Mouse (Mus musculus) heart, embryonic 11.5 days (tissue): Measurements from ENCODE around the gene Itgae. TPM values are rescaled to one million over a fixed set of nuclear protein-coding genes. Genes with fewer than 3 reads are reported as not detected.
A peak's percentile ranks its signal among the peaks of the same experiment; 100 is the strongest.

Experiments used
- ATAC-seq: fragments of 200-750 bp; cut with Nextera tagmentation; replicated peaks from 2 replicates; pipeline ENCODE4 v1.8.0; 2017; ENCODE audit warnings: moderate library complexity; ENCODE audit not compliant: insufficient number of reproducible peaks, low FRiP score, low TSS enrichment
- H3K27ac ChIP-seq: fragments of 300-500 bp; sonication (generic); 2 replicates; pipeline ENCODE4 v1.5.1; 2014; ENCODE audit warnings: mild to moderate bottlenecking, low read depth, low read length
- H3K27me3 ChIP-seq: fragments of 300-500 bp; sonication (generic); 2 replicates; pipeline ENCODE4 v1.6.1; 2014; ENCODE audit warnings: mild to moderate bottlenecking, low read length, mixed read lengths; ENCODE audit not compliant: control insufficient read depth, insufficient read depth
- H3K36me3 ChIP-seq: fragments of 300-500 bp; sonication (generic); 2 replicates; pipeline ENCODE4 v1.6.1; 2014; ENCODE audit warnings: mild to moderate bottlenecking, low read length, moderate library complexity, mixed read lengths; ENCODE audit not compliant: control insufficient read depth, insufficient read depth
- H3K4me1 ChIP-seq: fragments of 300-500 bp; sonication (generic); 2 replicates; pipeline ENCODE4 v1.6.1; 2014; ENCODE audit warnings: low read length; ENCODE audit not compliant: control insufficient read depth, insufficient read depth
- H3K4me2 ChIP-seq: fragments of 300-500 bp; sonication (generic); 2 replicates; pipeline ENCODE4 v1.6.1; 2014; ENCODE audit warnings: mild to moderate bottlenecking, moderate library complexity
- H3K4me3 ChIP-seq: fragments of 300-500 bp; sonication (generic); 2 replicates; pipeline ENCODE4 v1.5.1; 2014; ENCODE audit warnings: low read depth, low read length
- H3K9ac ChIP-seq: fragments of 300-500 bp; sonication (generic); 2 replicates; pipeline ENCODE4 v1.6.1; 2014; ENCODE audit warnings: mild to moderate bottlenecking, low read depth, low read length, moderate library complexity
- H3K9me3 ChIP-seq: fragments of 300-500 bp; sonication (generic); replicated peaks from 2 replicates; pipeline ENCODE4 v1.6.1; 2016; ENCODE audit warnings: low read length; ENCODE audit not compliant: control insufficient read depth
- WGBS: fragments of 180-500 bp; shearing (Covaris S2); extraction: QIAGEN DNeasy Blood & Tissue Kit; methylation state at CpG from one replicate; pipeline ENCODE4 v1.1.7; 2014; ENCODE audit not compliant: insufficient replicate concordance; 5-methylcytosine and 5-hydroxymethylcytosine counted together
- polyA plus RNA-seq: library from polyadenylated mRNA; unstranded; fragments of >200 nt; fragmentation: Nextera tagmentation; extraction: Ambion mirVana; gene quantifications from 2 replicates; pipeline ENCODE4 v1.2.1, GENCODE M21; 2014

The Itgae gene
- polyA plus RNA-seq, 1 experiment from 2014 or later = 0.34 TPM

DNA sequence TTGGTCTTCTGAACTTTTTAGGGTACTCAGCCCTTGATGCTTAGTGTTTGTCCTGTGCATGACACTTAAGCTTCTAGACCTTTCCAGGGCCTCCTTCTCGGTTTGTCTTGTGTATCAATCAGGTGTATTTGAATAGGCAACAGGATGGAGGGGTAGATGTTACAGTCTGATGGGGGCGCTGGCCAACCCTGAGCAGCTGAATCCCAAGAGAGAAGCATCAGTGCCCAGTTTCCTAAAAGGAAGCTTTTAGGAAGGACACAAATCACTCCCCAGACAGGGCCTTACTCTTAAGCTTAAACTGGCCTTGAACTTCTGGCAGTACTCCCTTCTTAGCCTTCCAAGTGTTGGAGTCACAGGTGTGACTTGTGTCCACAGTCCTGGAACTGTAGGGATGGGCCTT is 87.5 kb downstream of the Itgae start:
- Histone ChIP-seq H3K27me3 (no peaks in the 10 kb centered on the region), H3K9me3 (no peaks in the 10 kb centered on the region), H3K36me3 (peaks cover 3% of the 10 kb centered on the region; the same call in 1 of the 2 replicates), H3K9ac (peak overlapping the region; percentile 94), H3K4me3 (peak overlapping the region; percentile 96), H3K4me1 (peaks cover 15% of the 10 kb centered on the region), H3K4me2 (peak overlapping the region; percentile 94), H3K27ac (peak overlapping the region; percentile 97)
- WGBS = 8% methylated on average over 2 of the region's 2 CpGs
- no peak for ATAC-seq

DNA sequence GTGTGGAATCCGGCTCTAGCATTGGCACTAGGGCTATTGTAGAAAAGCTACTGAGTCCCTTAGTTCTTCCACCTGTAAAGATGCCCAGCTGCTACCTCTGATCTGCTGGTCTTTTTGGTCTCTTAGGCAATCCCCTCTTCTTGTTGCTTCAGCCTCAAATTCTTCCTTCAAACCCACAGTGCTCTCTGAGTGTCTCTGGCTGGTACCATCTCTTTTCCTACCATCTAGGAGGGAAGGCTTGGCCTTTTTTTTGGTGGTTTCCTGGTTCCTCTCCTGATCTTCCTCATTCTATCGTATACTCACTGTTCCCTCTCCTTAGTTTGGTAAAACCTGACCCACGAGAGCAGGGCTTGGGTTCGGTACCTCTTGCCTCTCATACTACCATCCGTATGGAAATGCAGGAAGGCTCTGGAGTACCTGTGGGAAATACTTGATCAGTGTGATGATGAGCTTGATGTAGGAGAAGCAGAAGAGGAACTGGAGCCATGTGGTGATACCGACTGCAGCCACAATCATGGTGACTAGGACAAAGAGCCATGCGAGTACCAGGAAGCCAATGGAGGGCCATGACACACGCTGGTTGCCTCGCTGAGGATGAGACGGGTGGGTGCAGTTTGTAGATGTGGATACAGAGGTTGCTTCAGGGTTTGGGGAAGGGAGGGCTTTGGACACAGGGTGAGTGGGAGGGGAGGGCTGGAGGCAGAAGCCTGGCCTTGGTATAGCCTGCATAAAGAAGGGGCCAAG is 95.7 kb downstream of the Itgae start:
- no peak for ATAC-seq
- H3K27ac ChIP-seq = no peak overlapping the region
- H3K4me2 ChIP-seq = no peak overlapping the region
- no peaks in the 10 kb centered on the region for H3K4me1 ChIP-seq
- H3K36me3 ChIP-seq = peaks cover 8% of the 10 kb centered on the region; the same call in 1 of the 2 replicates
- no peaks in the 10 kb centered on the region for H3K9me3 ChIP-seq
- no peaks in the 10 kb centered on the region for H3K27me3 ChIP-seq
- no peak overlapping the region for H3K9ac ChIP-seq
- H3K4me3 ChIP-seq = no peak overlapping the region
- 88% methylated on average over 10 of the region's 10 CpGs for WGBS

DNA sequence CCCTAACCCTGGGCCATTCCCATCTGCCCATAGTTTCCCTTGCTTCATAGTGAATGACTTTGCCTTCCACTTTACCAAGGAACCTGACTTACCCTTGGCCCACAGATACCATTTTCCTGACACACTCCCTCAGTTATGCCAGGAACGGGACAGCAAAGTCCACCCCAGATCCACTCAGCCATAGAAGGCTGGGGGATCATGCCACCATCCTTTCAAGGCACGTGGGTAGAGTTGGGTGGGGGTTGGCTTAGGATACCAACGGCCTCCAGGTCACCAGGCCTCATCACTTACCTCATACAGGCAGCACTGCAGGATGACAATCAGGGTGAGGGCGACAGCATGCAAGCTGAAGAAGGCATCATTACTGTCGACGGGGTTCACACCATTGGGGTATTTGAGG is 96.8 kb downstream of the Itgae start:
- H3K9ac ChIP-seq = no peak overlapping the region

DNA sequence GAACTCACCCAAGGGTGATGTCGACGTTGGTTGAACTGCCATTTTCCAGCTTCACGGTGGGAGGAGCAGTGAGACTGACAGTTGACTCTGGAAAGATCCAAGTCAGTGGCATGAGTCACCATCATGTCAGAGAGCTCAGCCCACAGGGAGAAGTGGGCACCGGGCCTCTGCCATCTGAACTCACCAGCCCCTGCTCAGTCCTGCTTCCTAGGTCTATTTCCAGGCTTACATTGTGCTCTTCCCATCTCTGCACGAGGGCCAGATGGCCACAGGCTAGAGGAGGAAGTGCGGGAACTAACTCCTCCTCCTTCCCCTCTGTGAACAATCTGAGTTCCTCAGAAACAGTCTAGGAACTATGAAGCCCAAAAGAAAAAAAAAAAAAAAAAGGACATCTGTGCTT is 102.7 kb downstream of the Itgae start:
- WGBS = 66% methylated on average over 6 of the region's 6 CpGs
- Histone ChIP-seq H3K27me3 (no peaks in the 10 kb centered on the region), H3K36me3 (0 out of 2 replicates have a peak, but pooled peaks cover 3% of the 10 kb centered on the region), H3K4me3 (no peak overlapping the region), H3K4me1 (no peaks in the 10 kb centered on the region), H3K9ac (no peak overlapping the region), H3K27ac (no peak overlapping the region), H3K4me2 (no peak overlapping the region), H3K9me3 (no peaks in the 10 kb centered on the region)
- no peak for ATAC-seq

More for the DNA sequence above, 96.8 kb downstream of the Itgae start:
- peaks cover 11% of the 10 kb centered on the region; the same call in 1 of the 2 replicates for H3K36me3 ChIP-seq
- WGBS = 81% methylated on average over 6 of the region's 6 CpGs
- H3K4me2 ChIP-seq = no peak overlapping the region
- H3K4me1 ChIP-seq = no peaks in the 10 kb centered on the region
- no peak for ATAC-seq
- no peaks in the 10 kb centered on the region for H3K27me3 ChIP-seq
- no peak overlapping the region for H3K4me3 ChIP-seq
- no peak overlapping the region for H3K27ac ChIP-seq
- H3K9me3 ChIP-seq = no peaks in the 10 kb centered on the region

DNA sequence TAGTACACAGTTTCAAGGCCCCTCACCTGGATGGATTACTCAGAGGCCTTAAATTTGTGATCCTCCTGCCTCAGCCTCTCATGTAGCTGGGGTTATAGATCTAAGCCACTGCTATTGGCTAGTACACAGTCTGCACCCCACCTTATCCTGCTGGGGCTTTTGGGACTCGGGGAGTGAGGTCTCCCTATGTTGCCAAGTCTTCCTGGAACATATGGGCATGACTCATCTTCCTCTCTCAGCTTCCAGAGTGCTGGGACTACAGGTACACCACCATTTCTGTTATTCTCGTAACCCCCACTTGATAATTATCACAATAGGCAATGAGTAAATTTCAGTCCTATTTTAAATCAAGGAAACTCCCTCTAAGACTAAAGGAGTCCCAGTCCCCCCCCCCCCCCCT is 104.1 kb downstream of the Itgae start:
- Histone ChIP-seq H3K27me3 (no peaks in the 10 kb centered on the region), H3K4me2 (no peak overlapping the region), H3K9ac (no peak overlapping the region), H3K4me1 (no peaks in the 10 kb centered on the region), H3K9me3 (no peaks in the 10 kb centered on the region), H3K4me3 (no peak overlapping the region), H3K27ac (no peak overlapping the region), H3K36me3 (0 out of 2 replicates have a peak, but pooled peaks cover 3% of the 10 kb centered on the region)
- no peak for ATAC-seq
- WGBS = 75% methylated on average over 2 of the region's 2 CpGs

Other genes starting within 250 kb of the Itgae start
- 2.1 and 2.9 TPM in 2 replicates for gene Atp2a3, start 129.4 kb upstream of the Itgae start, polyA plus RNA-seq
- gene P2rx1, start 91.5 kb upstream of the Itgae start, polyA plus RNA-seq = 2.9 and 4.0 TPM in 2 replicates
- 1.3 and 1.5 TPM in 2 replicates for gene Camkk1, start 71.6 kb upstream of the Itgae start, polyA plus RNA-seq
- gene Ncbp3, start 42.8 kb upstream of the Itgae start, polyA plus RNA-seq = 9.6 and 10.3 TPM in 2 replicates
- gene Haspin, start 47.7 kb downstream of the Itgae start, polyA plus RNA-seq = 11.2 and 12.0 TPM in 2 replicates
- gene P2rx5, start 69.8 kb downstream of the Itgae start, polyA plus RNA-seq = 0.65 and 0.97 TPM in 2 replicates
- gene Emc6, start 86.5 kb downstream of the Itgae start, polyA plus RNA-seq = 94.3 and 112 TPM in 2 replicates
- gene Tax1bp3, start 86.5 kb downstream of the Itgae start, polyA plus RNA-seq = 264 and 272 TPM in 2 replicates
- gene Ctns, start 108.5 kb downstream of the Itgae start, polyA plus RNA-seq = 12.7 and 14.9 TPM in 2 replicates
- gene Shpk, start 108.9 kb downstream of the Itgae start, polyA plus RNA-seq = 0.31 and 0.94 TPM in 2 replicates
- 0.16 TPM in 1 of 2 replicates, not detected in the other for gene Trpv1, start 143.7 kb downstream of the Itgae start, polyA plus RNA-seq
- gene Trpv3, start 176.8 kb downstream of the Itgae start, polyA plus RNA-seq = 0.03 TPM in 2 replicates
- 0.19 TPM in 1 of 2 replicates, not detected in the other for gene Aspa, start 239.0 kb downstream of the Itgae start, polyA plus RNA-seq
- not detected in 2 replicates for gene Gm49340, start 239.2 kb downstream of the Itgae start, polyA plus RNA-seq
- not detected in 2 replicates for gene Spata22, start 239.2 kb downstream of the Itgae start, polyA plus RNA-seq